ENCODE assay signal across 24 mouse cellular contexts in the genomic region with DNA sequence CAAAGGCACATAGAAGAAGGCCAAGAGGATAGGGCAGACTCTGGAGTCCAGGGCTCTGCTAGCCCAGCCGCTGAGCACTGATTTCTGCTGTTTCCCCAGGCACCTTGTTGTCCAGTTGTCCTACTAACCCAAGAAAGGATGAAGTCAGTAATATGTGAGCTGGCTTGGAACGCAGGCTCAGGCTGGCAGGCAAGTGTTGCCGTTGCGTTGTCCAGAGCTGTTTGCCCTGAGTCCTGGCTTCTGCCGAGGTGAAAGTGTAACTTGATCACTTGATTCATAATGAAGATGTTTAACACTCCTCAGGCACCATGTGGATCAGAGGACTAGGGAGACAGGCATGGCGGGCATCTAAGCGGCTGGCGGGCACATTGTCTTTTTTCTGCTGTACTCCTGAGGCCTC.
"Had no signal": no experiment of that assay in that cellular context is flagged by ENCODE, and none has a peak within 500 bp of the region (broad histone marks: within the 10 kb centered on the region; RNA-seq: fewer than 3 reads in every experiment).

No protein-coding gene starts in this region.

- H3K4me3 ChIP-seq: heart, embryonic 10.5 days; heart, embryonic 12.5 days; hindbrain, embryonic 10.5 days; hindbrain, embryonic 12.5 days; intestine, embryonic 15.5 days; layer of hippocampus, adult 2 months; left cerebral cortex, adult 2 months; limb, embryonic 10.5 days; limb, embryonic 12.5 days; liver, embryonic 13.5 days; liver, embryonic 15.5 days had no signal

- ATAC-seq: hindbrain, embryonic 16.5 days; inflammation-experienced regulatory T-cells, adult 6 months; intestine, embryonic 15.5 days; intestine, postnatal 0 days had no signal

- H3K9ac ChIP-seq: heart, embryonic 12.5 days; hindbrain, embryonic 12.5 days; hindbrain, embryonic 14.5 days; intestine, embryonic 15.5 days; limb, embryonic 12.5 days; liver, embryonic 13.5 days; liver, embryonic 15.5 days had no signal

- DNase-seq: gastrocnemius, postnatal 36 days; heart, adult 18-20 months; heart, postnatal 10 days; heart, postnatal 4 days; kidney, adult 18-20 months; kidney, postnatal 4 days; liver; liver, embryonic 13.5 days had no signal

- H3K4me2 ChIP-seq: heart, embryonic 12.5 days; hindbrain, embryonic 12.5 days; hindbrain, embryonic 14.5 days; intestine, embryonic 15.5 days; limb, embryonic 12.5 days; liver, embryonic 11.5 days; liver, embryonic 13.5 days; liver, embryonic 15.5 days had no signal

- H3K36me3 ChIP-seq: heart, embryonic 10.5 days; heart, embryonic 12.5 days; hindbrain, embryonic 12.5 days; intestine, embryonic 15.5 days; limb, embryonic 10.5 days; liver, embryonic 13.5 days; liver, embryonic 15.5 days had no signal

- H3K27me3 ChIP-seq: intestine, embryonic 15.5 days; limb, embryonic 12.5 days; liver, embryonic 13.5 days; liver, embryonic 15.5 days had no signal

- H3K9me3 ChIP-seq: heart, embryonic 10.5 days; heart, embryonic 12.5 days; hindbrain, embryonic 10.5 days; hindbrain, embryonic 12.5 days; intestine, embryonic 15.5 days; limb, embryonic 10.5 days; limb, embryonic 12.5 days; liver, embryonic 13.5 days; liver, embryonic 15.5 days had no signal

- H3K27ac ChIP-seq: heart, embryonic 10.5 days; hindbrain, embryonic 10.5 days; hindbrain, embryonic 12.5 days; hindbrain, embryonic 14.5 days; intestine, embryonic 15.5 days; kidney, postnatal 0 days; layer of hippocampus, adult 2 months; left cerebral cortex, adult 2 months; limb, embryonic 10.5 days; limb, embryonic 12.5 days; liver, embryonic 13.5 days; liver, embryonic 15.5 days had no signal
